10 mouse cellular contexts compared by ENCODE assay signal in the genomic region with DNA sequence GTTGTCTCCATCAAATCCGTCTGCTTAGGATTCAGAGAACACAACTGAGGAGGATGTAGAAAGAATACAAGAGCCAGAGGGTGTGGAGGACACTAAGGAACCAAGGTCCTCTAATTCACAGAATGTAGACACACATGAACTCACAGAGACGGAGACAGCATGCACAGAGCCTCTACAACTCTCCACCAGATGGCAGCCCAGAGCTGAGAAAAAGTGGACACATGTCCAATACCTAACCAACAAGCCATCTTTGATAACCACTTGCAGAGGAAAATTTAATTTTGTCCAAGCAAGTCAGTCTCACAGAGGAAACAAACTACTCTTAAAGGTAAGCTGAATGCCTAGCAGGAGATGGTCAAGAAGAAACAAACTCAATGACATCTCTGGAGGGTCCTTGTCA. TPM values are rescaled to one million over a fixed set of nuclear protein-coding genes. Genes with fewer than 3 reads are reported as not detected.
DNase-seq lines count a peak whose midpoint lies in the region; ATAC-seq lines count a peak whose summit lies in the region.
"Had no signal": no experiment of that assay in that cellular context is flagged by ENCODE, and none has a peak within 500 bp of the region (broad histone marks: within the 10 kb centered on the region; RNA-seq: fewer than 3 reads in every experiment).

No protein-coding gene starts in this region.

- H3K9ac ChIP-seq in forebrain, embryonic 15.5 days (replicated peaks): no peak overlapping the region
- H3K9ac ChIP-seq: heart, embryonic 13.5 days had no signal

- H3K27me3 ChIP-seq in forebrain, embryonic 10.5 days (ENCODE audit: poor library complexity, severe bottlenecking): no peaks in the 10 kb centered on the region
- H3K27me3 ChIP-seq in forebrain, embryonic 15.5 days: no peaks in the 10 kb centered on the region
- H3K27me3 ChIP-seq: heart, embryonic 13.5 days had no signal

- H3K27ac ChIP-seq in forebrain, embryonic 10.5 days: no peak overlapping the region
- no peak overlapping the region for H3K27ac ChIP-seq in forebrain, embryonic 15.5 days (replicated peaks)
- H3K27ac ChIP-seq: heart, embryonic 13.5 days had no signal

- no peaks in the 10 kb centered on the region for H3K36me3 ChIP-seq in forebrain, embryonic 10.5 days (replicated peaks)
- H3K36me3 ChIP-seq in forebrain, embryonic 15.5 days: no peaks in the 10 kb centered on the region
- H3K36me3 ChIP-seq: heart, embryonic 13.5 days had no signal

- DNase-seq in forebrain, embryonic 10.5 days (ENCODE audit: extremely low spot score, low spot score): peak; percentile 58
- peak; percentile 56 for DNase-seq in 416B (ENCODE audit: low read depth)
- DNase-seq in c-Kit-positive CD71-negative TER-119-negative erythroid progenitor cells, embryonic 14.5 days (ENCODE audit: low read depth): peak; percentile 8
- peak; percentile 24 for DNase-seq in gastrocnemius, postnatal 14 days
- DNase-seq in layer of hippocampus, adult 9-11 months: peak; percentile 9
- DNase-seq in lung, postnatal 4 days: peak; percentile 37 to 62
- peak; percentile 64 for DNase-seq in urinary bladder, postnatal 14 days (ENCODE audit: low spot score)

- WGBS in forebrain, embryonic 10.5 days: 13% methylated on average over 2 of the region's 2 CpGs
- 13% methylated on average over 2 of the region's 2 CpGs for WGBS in forebrain, embryonic 15.5 days

- no peak overlapping the region for H3K4me3 ChIP-seq in forebrain, embryonic 10.5 days
- no peak overlapping the region for H3K4me3 ChIP-seq in forebrain, embryonic 15.5 days
- H3K4me3 ChIP-seq: heart, embryonic 13.5 days had no signal

- H3K9me3 ChIP-seq in forebrain, embryonic 10.5 days: no peaks in the 10 kb centered on the region
- no peaks in the 10 kb centered on the region for H3K9me3 ChIP-seq in forebrain, embryonic 15.5 days
- H3K9me3 ChIP-seq: heart, embryonic 13.5 days had no signal

- ATAC-seq in forebrain, embryonic 15.5 days (replicated peaks): no peak

- intact Hi-C loops in gastrocnemius, postnatal 14 days (cut with DNase I; ENCODE audit: low total_unique reads): loop anchor here (5.0 kb wide), 1 partner anchor 38 kb away; no protein-coding TSS in a partner anchor

- 0 out of 2 replicates have a peak, but pooled peaks cover 3% of the 10 kb centered on the region for H3K4me1 ChIP-seq in forebrain, embryonic 10.5 days
- H3K4me1 ChIP-seq in forebrain, embryonic 15.5 days: no peaks in the 10 kb centered on the region

- H3K4me2 ChIP-seq in forebrain, embryonic 15.5 days (replicated peaks): no peak overlapping the region
- H3K4me2 ChIP-seq: heart, embryonic 13.5 days had no signal

RNA-seq across cellular contexts. Expression of a gene that starts 11.2 kb away (rescaled TPM):
- not detected in 2 replicates for polyA plus RNA-seq in forebrain, embryonic 10.5 days (2016; fragmentation: Nextera tagmentation; extraction: Ambion mirVana)
- not detected in 2 replicates for polyA plus RNA-seq in forebrain, embryonic 15.5 days (2015; fragmentation: Nextera tagmentation; extraction: Ambion mirVana)
- not detected for total RNA-seq in gastrocnemius, postnatal 14 days (2021)
- polyA plus RNA-seq: heart, embryonic 13.5 days had no signal

RNA-seq across cellular contexts. Expression of a gene that starts 20.6 kb away (rescaled TPM):
- polyA plus RNA-seq in forebrain, embryonic 10.5 days (2016; fragmentation: Nextera tagmentation; extraction: Ambion mirVana): not detected in 2 replicates
- not detected in 2 replicates for polyA plus RNA-seq in forebrain, embryonic 15.5 days (2015; fragmentation: Nextera tagmentation; extraction: Ambion mirVana)
- not detected for total RNA-seq in gastrocnemius, postnatal 14 days (2021)
- polyA plus RNA-seq: C2C12; heart, embryonic 13.5 days had no signal

Comparison
In these comparisons a context has a peak if more than half of its experiments do, and no peak if none do; other contexts are left out.
1. DNase-seq: peak in every context shown above with its lines; median percentile 64 in urinary bladder, postnatal 14 days; 58 in forebrain, embryonic 10.5 days; 56 in 416B; 50 in lung, postnatal 4 days; 24 in gastrocnemius, postnatal 14 days; 9 in layer of hippocampus, adult 9-11 months; 8 in c-Kit-positive CD71-negative TER-119-negative erythroid progenitor cells, embryonic 14.5 days.